Mouse (Mus musculus): ENCODE data around the gene Trpv5. TPM values are rescaled to one million over a fixed set of nuclear protein-coding genes. Genes with fewer than 3 reads are reported as not detected.

Trpv5 gene
- total and polyA plus RNA-seq, 3 experiments: not detected

DNA sequence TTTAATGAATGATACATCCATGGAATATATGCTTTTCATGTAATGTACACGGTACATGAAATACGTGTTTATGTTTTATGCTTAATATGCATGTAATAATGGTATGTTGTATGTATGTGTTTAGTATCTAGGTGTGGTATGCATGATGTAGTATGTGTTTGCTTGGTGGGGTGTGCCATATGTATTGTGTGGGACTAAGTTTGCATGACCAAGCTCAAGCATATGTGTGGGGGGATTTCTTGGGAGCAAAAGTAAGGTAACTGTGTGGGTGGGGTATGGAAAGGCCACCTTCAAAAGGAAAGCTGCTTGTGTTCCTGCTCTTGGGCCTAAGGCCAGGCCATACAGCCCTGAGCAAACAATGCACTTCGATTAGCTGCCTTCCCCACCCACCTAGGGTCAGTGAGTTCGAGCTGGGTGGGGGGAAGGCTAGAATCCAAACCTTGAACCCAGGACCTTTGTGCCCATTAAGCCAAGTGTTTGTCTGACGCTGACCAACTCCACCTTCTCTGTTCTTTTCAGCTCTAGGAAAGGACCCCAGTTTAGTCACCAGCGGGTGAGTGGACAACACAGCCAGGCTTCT lies 42.6 kb downstream of the Trpv5 start:
- H3K4me3 ChIP-seq (replicated peaks in 1 of 3; ENCODE audit: low read depth in 2 of 3, low read length in 2 of 3, poor library complexity in 1 of 3): no peak overlapping the region
- H3K79me2 ChIP-seq (replicated peaks; ENCODE audit: control insufficient read depth, extremely low read depth, insufficient read depth, poor library complexity, severe bottlenecking): no peaks in the 10 kb centered on the region
- no peak for TF ChIP-seq RAD21 (IDR thresholded peaks at IDR 0.05; ENCODE audit: low read depth, low read length)
- no peak for TF ChIP-seq NELFE (IDR thresholded peaks at IDR 0.05; ENCODE audit: low read depth, low read length)
- no peak for TF ChIP-seq MAZ (IDR thresholded peaks at IDR 0.05; ENCODE audit: low read depth, low read length)
- TF ChIP-seq TCF12 (IDR thresholded peaks at IDR 0.05; ENCODE audit: low read depth, low read length): no peak
- no peak for TF ChIP-seq E2F4 (IDR thresholded peaks at IDR 0.05; ENCODE audit: insufficient replicate concordance, low read depth, low read length)
- no peak for TF ChIP-seq PAX5 (IDR thresholded peaks at IDR 0.05; ENCODE audit: low read length)
- no peak for TF ChIP-seq ETS1 (conservative IDR thresholded peaks at IDR 0.05; ENCODE audit: low read depth, low read length)
- TF ChIP-seq ZKSCAN1 (IDR thresholded peaks at IDR 0.05; ENCODE audit: borderline replicate concordance, low read depth, low read length): no peak
- TF ChIP-seq CTCF (conservative IDR thresholded peaks at IDR 0.05 in 1 of 2, IDR thresholded peaks at IDR 0.05 in 1 of 2; ENCODE audit: low read depth in 2 of 2, low read length in 2 of 2): no peak
- TF ChIP-seq RCOR1 (conservative IDR thresholded peaks at IDR 0.05; ENCODE audit: low read depth, low read length): no peak
- TF ChIP-seq UBTF (IDR thresholded peaks at IDR 0.05; ENCODE audit: low read depth, low read length): no peak
- TF ChIP-seq MEF2A (IDR thresholded peaks at IDR 0.05; ENCODE audit: borderline replicate concordance, low read depth, low read length): no peak
- no peak for TF ChIP-seq BHLHE40 (IDR thresholded peaks at IDR 0.05; ENCODE audit: low read depth, low read length)
- TF ChIP-seq USF2 (conservative IDR thresholded peaks at IDR 0.05; ENCODE audit: low read depth, low read length): no peak
- TF ChIP-seq POLR2AphosphoS2 (IDR thresholded peaks at IDR 0.05; ENCODE audit: low read depth, low read length): no peak
- TF ChIP-seq SMC3 (IDR thresholded peaks at IDR 0.05; ENCODE audit: low read depth, low read length): no peak
- TF ChIP-seq HCFC1 (IDR thresholded peaks at IDR 0.05; ENCODE audit: low read depth, low read length): no peak
- no peak for TF ChIP-seq JUND (conservative IDR thresholded peaks at IDR 0.05; ENCODE audit: low read depth, low read length)
- no peak for TF ChIP-seq KAT2A (IDR thresholded peaks at IDR 0.05; ENCODE audit: insufficient replicate concordance, low read length)
- TF ChIP-seq ZMIZ1 (IDR thresholded peaks at IDR 0.05; ENCODE audit: low read depth, low read length): no peak
- no peaks in the 10 kb centered on the region for H3K27me3 ChIP-seq (replicated peaks)
- H3K9me3 ChIP-seq (replicated peaks; ENCODE audit: low read length): no peaks in the 10 kb centered on the region
- H3K36me3 ChIP-seq (replicated peaks in 1 of 2; ENCODE audit: control insufficient read depth in 1 of 2, insufficient read depth in 1 of 2, low read length in 1 of 2): no peaks in the 10 kb centered on the region
- in situ Hi-C loops (cut with MboI; ENCODE audit: low pct_ligation_motif_present, low pct_unique_long_range_greater_than_20kb, low sequenced_read_pairs) (no loop called here), dilution Hi-C loops (cut with MboI; ENCODE audit: extremely low pct_ligation_motif_present, extremely low pct_unique_long_range_greater_than_20kb, low sequenced_read_pairs) (no loop called here)
- peaks cover 0 to 13% of the 10 kb centered on the region in 2 experiments; a peak in 1 of 4 replicates for H3K4me1 ChIP-seq (ENCODE audit: control insufficient read depth in 1 of 2, insufficient read depth in 2 of 2)
- no peak overlapping the region for H3K9ac ChIP-seq (ENCODE audit: insufficient read depth, low read depth)
- no peak for DNase-seq (ENCODE audit: extremely low read depth)
- no peak overlapping the region for H3K27ac ChIP-seq (ENCODE audit: insufficient read depth, low read depth)
- no peak overlapping the region for H3K4me2 ChIP-seq (ENCODE audit: insufficient read depth, low read depth, poor library complexity, severe bottlenecking)

DNA sequence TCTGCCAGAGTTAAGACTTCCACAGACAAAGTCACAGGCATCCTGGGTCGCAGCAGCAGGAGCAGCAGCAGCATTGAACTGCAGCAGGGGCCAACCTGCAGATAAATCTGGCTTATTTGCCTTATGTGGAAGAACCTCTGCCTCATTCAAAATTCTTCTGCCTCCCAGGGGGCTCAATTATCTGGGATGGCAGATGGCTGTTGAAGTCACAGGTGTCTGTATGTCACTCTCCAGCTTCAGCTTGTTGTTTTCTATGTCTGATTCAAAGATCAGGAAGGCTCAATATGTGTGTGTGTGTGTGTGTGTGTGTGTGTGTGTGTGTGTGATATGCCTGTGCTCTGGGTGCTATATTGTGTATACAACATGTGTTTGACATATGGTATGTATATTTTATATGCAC lies 43.2 kb downstream of the Trpv5 start:
- Histone ChIP-seq H3K27ac (ENCODE audit: insufficient read depth, low read depth) (no peak overlapping the region), H3K36me3 (replicated peaks in 1 of 2; ENCODE audit: control insufficient read depth in 1 of 2, insufficient read depth in 1 of 2, low read length in 1 of 2) (no peaks in the 10 kb centered on the region), H3K79me2 (replicated peaks; ENCODE audit: control insufficient read depth, extremely low read depth, insufficient read depth, poor library complexity, severe bottlenecking) (no peaks in the 10 kb centered on the region), H3K4me1 (ENCODE audit: control insufficient read depth in 1 of 2, insufficient read depth in 2 of 2) (peaks cover 0 to 13% of the 10 kb centered on the region in 2 experiments; a peak in 1 of 4 replicates), H3K4me3 (replicated peaks in 1 of 3; ENCODE audit: low read depth in 2 of 3, low read length in 2 of 3, poor library complexity in 1 of 3) (no peak overlapping the region), H3K27me3 (replicated peaks) (no peaks in the 10 kb centered on the region), H3K4me2 (ENCODE audit: insufficient read depth, low read depth, poor library complexity, severe bottlenecking) (no peak overlapping the region), H3K9me3 (replicated peaks; ENCODE audit: low read length) (no peaks in the 10 kb centered on the region), H3K9ac (ENCODE audit: insufficient read depth, low read depth) (no peak overlapping the region)
- no peak for DNase-seq (ENCODE audit: extremely low read depth)
- in situ Hi-C loops (cut with MboI; ENCODE audit: low pct_ligation_motif_present, low pct_unique_long_range_greater_than_20kb, low sequenced_read_pairs): no loop called here
- dilution Hi-C loops (cut with MboI; ENCODE audit: extremely low pct_ligation_motif_present, extremely low pct_unique_long_range_greater_than_20kb, low sequenced_read_pairs): no loop called here
- TF ChIP-seq EP300 (IDR thresholded peaks at IDR 0.05; ENCODE audit: low read length): no peak
- no peak for TF ChIP-seq MYC (IDR thresholded peaks at IDR 0.05; ENCODE audit: low read depth, low read length)
- TF ChIP-seq USF2 (conservative IDR thresholded peaks at IDR 0.05; ENCODE audit: low read depth, low read length): no peak
- TF ChIP-seq MXI1 (IDR thresholded peaks at IDR 0.05; ENCODE audit: low read depth, low read length): no peak
- TF ChIP-seq POLR2AphosphoS2 (IDR thresholded peaks at IDR 0.05; ENCODE audit: low read depth, low read length): no peak
- no peak for TF ChIP-seq POLR2A (IDR thresholded peaks at IDR 0.05; ENCODE audit: low read depth, low read length)
- TF ChIP-seq BHLHE40 (IDR thresholded peaks at IDR 0.05; ENCODE audit: low read depth, low read length): no peak
- TF ChIP-seq JUND (conservative IDR thresholded peaks at IDR 0.05; ENCODE audit: low read depth, low read length): no peak
- no peak for TF ChIP-seq RCOR1 (conservative IDR thresholded peaks at IDR 0.05; ENCODE audit: low read depth, low read length)
- TF ChIP-seq CHD1 (IDR thresholded peaks at IDR 0.05; ENCODE audit: low read depth, low read length): no peak
- no peak for TF ChIP-seq RAD21 (IDR thresholded peaks at IDR 0.05; ENCODE audit: low read depth, low read length)
- TF ChIP-seq E2F4 (IDR thresholded peaks at IDR 0.05; ENCODE audit: insufficient replicate concordance, low read depth, low read length): no peak
- no peak for TF ChIP-seq MAX (IDR thresholded peaks at IDR 0.05; ENCODE audit: low read length)
- TF ChIP-seq UBTF (IDR thresholded peaks at IDR 0.05; ENCODE audit: low read depth, low read length): no peak
- TF ChIP-seq CHD2 (IDR thresholded peaks at IDR 0.05; ENCODE audit: low read length): no peak
- TF ChIP-seq KAT2A (IDR thresholded peaks at IDR 0.05; ENCODE audit: insufficient replicate concordance, low read length): no peak
- no peak for TF ChIP-seq TBP (conservative IDR thresholded peaks at IDR 0.05; ENCODE audit: low read depth, low read length)
- TF ChIP-seq SMC3 (IDR thresholded peaks at IDR 0.05; ENCODE audit: low read depth, low read length): no peak

Data from CH12.LX (cell line).